Mouse (Mus musculus): Measurements from ENCODE around the gene Grb10.

DNA sequence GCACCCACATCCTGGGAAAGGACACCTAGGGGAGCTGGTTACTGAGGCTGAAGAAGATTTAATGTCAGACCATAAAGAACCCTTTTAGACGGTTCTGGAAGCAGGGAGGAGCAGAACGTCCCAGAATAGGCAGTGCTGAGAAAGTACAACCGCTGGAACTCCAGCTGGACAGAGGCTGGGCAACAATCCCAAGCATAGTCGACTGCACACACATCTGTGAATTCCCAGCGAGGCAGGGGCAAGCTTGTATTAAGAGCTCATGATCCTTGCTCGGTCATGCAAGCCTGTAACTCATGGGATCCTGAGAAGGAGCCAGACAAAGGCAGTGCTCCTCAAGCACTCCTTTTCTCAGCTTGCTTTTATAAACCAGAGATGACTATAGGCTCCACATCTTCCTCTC is 69.7 kb downstream of the Grb10 start:
- TF ChIP-seq CTCF (conservative IDR thresholded peaks at IDR 0.05; ENCODE audit: insufficient read depth, insufficient read length, low read depth, low read length) (no peak), POLR2A (IDR thresholded peaks at IDR 0.05; ENCODE audit: low read depth, low read length) (no peak)

All from kidney, adult 2 months (tissue).